Mouse (Mus musculus) ES-E14 (cell line): ENCODE measurements around the gene Dnah8. TPM values are rescaled to one million over a fixed set of nuclear protein-coding genes. Genes with fewer than 3 reads are reported as not detected.

ENCODE experiments used
- DNase-seq: peaks from one replicate; pipeline ENCODE4 v3.0.0-alpha.2; 2013; ENCODE audit warnings: low read depth, low spot score
- H3K27ac ChIP-seq: 2 replicates; pipeline ENCODE4 v1.5.1; 2012; ENCODE audit warnings: low read depth, mild to moderate bottlenecking, low read length, moderate library complexity, mixed read lengths; ENCODE audit not compliant: poor library complexity, insufficient read depth, severe bottlenecking
- H3K36me3 ChIP-seq: 2 replicates; pipeline ENCODE4 v1.6.1; 2012; ENCODE audit warnings: mild to moderate bottlenecking, low read length, moderate library complexity, mixed read lengths; ENCODE audit not compliant: control insufficient read depth, poor library complexity, insufficient read depth, severe bottlenecking
- H3K4me1 ChIP-seq, 2 experiments: fragments of 150-350 bp in 1 of 2; sonication (generic) in 1 of 2; 2 replicates each; pipeline ENCODE4 v1.6.1; 2012; ENCODE audit warnings: low read length in 2 of 2, mild to moderate bottlenecking in 1 of 2, mixed read lengths in 1 of 2; ENCODE audit not compliant: control insufficient read depth in 2 of 2, insufficient read depth in 2 of 2, poor library complexity in 1 of 2
- H3K4me3 ChIP-seq, 2 experiments: fragments of 150-350 bp in 1 of 2; sonication (generic) in 1 of 2; 2 replicates each; pipeline ENCODE4 v1.5.1; 2012; ENCODE audit warnings: low read length in 2 of 2, low read depth in 1 of 2, mild to moderate bottlenecking in 1 of 2, mixed read lengths in 1 of 2; ENCODE audit not compliant: insufficient read depth in 1 of 2, poor library complexity in 1 of 2, severe bottlenecking in 1 of 2
- H3K9ac ChIP-seq: 2 replicates; pipeline ENCODE4 v1.6.1; 2012; ENCODE audit warnings: low read depth, mild to moderate bottlenecking, low read length, mixed read lengths; ENCODE audit not compliant: poor library complexity, insufficient read depth, severe bottlenecking
- H3K9me3 ChIP-seq: fragments of 150-350 bp; sonication (generic); 2 replicates; pipeline ENCODE4 v1.6.1; 2012; ENCODE audit warnings: low read depth, mild to moderate bottlenecking, low read length; ENCODE audit not compliant: control insufficient read depth, insufficient read depth
- CHD2 ChIP-seq: IDR thresholded peaks from 2 replicates; pipeline ENCODE4 v1.6.1; 2014; ENCODE audit warnings: mild to moderate bottlenecking, low read depth, low read length, inconsistent platforms
- HCFC1 ChIP-seq: IDR thresholded peaks from 2 replicates; pipeline ENCODE4 v1.6.1; 2012; ENCODE audit warnings: low read length, inconsistent platforms, borderline replicate concordance; ENCODE audit not compliant: insufficient read depth
- MAFK ChIP-seq: IDR thresholded peaks from 2 replicates; pipeline ENCODE4 v1.6.1; 2014; ENCODE audit warnings: mild to moderate bottlenecking, low read depth, low read length, inconsistent platforms; ENCODE audit not compliant: insufficient read depth
- ZC3H11A ChIP-seq: IDR thresholded peaks from 2 replicates; pipeline ENCODE4 v1.6.1; 2012; ENCODE audit warnings: low read depth, mild to moderate bottlenecking, inconsistent platforms, low read length, borderline replicate concordance
- ZNF384 ChIP-seq: IDR thresholded peaks from 2 replicates; pipeline ENCODE4 v1.6.1; 2012; ENCODE audit warnings: low read depth, low read length, inconsistent platforms
- in situ Hi-C, 2 experiments: fragments of 600-800 bp; cut with MboI; formaldehyde crosslinking; loops; one replicate each; pipeline ENCODE4 v1.15.1; 2025; ENCODE audit warnings: low sequenced_read_pairs in 2 of 2, inconsistent platforms in 1 of 2; ENCODE audit not compliant: unreplicated experiment in 2 of 2
- total RNA-seq: library from RNA; depleted of rRNA; stranded (reverse); fragments of 300-350 nt; gene quantifications from 2 replicates; pipeline ENCODE4 v1.2.3, GENCODE M21; 2012

The Dnah8 gene
- total RNA-seq, 1 experiment: 19.5 TPM

- Histone ChIP-seq H3K9ac (no peak overlapping the region), H3K9me3 (no peaks in the 10 kb centered on the region), H3K4me1 (no peaks in the 10 kb centered on the region), H3K36me3 (peaks cover 14% of the 10 kb centered on the region; the same call in 1 of the 2 replicates), H3K4me3 (no peak overlapping the region), H3K27ac (no peak overlapping the region)
- TF ChIP-seq MAFK (no peak), HCFC1 (no peak), CHD2 (no peak), ZNF384 (no peak), ZC3H11A (no peak)
- in situ Hi-C loops: no loop called here
- DNase-seq: no peak
Measured at GRCm38 (mm10) chr17:30788361-30788760, 164.2 kb downstream of the Dnah8 start.

DNA sequence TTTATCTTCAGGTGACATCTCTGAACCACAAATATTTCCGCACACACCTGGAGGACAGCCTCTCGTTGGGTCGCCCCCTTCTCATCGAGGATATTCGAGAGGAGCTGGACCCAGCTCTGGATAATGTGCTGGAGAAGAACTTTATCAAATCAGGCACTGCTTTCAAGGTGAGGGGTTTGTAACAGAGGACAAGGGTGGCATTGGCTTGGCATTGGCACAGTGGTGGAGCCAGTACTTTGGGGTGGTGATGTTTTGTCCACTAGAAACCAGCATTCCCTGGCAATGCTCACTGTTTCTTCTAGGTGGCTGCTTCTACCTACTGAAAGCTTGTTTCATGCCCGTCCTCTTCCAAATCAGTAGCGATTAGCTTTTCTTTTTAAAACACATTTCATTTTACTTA, 166.7 kb downstream of the Dnah8 start:
- Histone ChIP-seq H3K9ac (no peak overlapping the region), H3K4me1 (no peaks in the 10 kb centered on the region), H3K27ac (no peak overlapping the region), H3K4me3 (no peak overlapping the region), H3K36me3 (peaks cover 9% of the 10 kb centered on the region; the same call in 1 of the 2 replicates), H3K9me3 (no peaks in the 10 kb centered on the region)
- TF ChIP-seq ZNF384 (no peak), HCFC1 (no peak), ZC3H11A (no peak), MAFK (no peak), CHD2 (no peak)
- in situ Hi-C loops: no loop called here
- no peak for DNase-seq

DNA sequence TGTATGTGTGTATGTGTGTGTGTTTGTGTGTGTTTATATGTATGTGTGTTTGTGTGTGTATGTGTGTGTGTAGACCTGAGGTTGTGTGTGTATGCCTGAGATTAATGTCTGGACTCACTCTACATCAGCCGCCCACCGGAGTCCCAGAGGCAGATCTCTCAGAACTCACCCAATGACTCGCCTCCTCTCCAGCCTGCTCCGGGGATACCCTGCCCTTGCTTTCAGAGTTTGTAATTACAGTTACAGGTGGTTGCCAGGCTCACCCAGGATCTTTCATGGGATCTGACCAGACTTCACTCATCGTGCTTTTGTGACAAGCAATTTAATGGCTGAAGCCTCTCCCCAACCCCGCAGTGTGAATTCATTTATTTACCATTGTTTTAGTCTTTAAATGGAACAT, 168.2 kb downstream of the Dnah8 start:
- Histone ChIP-seq H3K4me1 (no peaks in the 10 kb centered on the region), H3K27ac (no peak overlapping the region), H3K36me3 (peaks cover 10% of the 10 kb centered on the region; the same call in 1 of the 2 replicates), H3K9ac (no peak overlapping the region), H3K9me3 (no peaks in the 10 kb centered on the region), H3K4me3 (no peak overlapping the region)
- in situ Hi-C loops: no loop called here
- DNase-seq: no peak
- no peak for TF ChIP-seq CHD2
- TF ChIP-seq ZNF384: no peak
- TF ChIP-seq ZC3H11A: no peak
- no peak for TF ChIP-seq HCFC1
- no peak for TF ChIP-seq MAFK

GRCm38 (mm10) chr17:30796616-30797015, 172.5 kb downstream of the Dnah8 start:
- no peak for DNase-seq
- Histone ChIP-seq H3K36me3 (peaks cover 9% of the 10 kb centered on the region; the same call in 1 of the 2 replicates), H3K4me3 (no peak overlapping the region), H3K9me3 (no peaks in the 10 kb centered on the region), H3K4me1 (peaks cover 0 to 2% of the 10 kb centered on the region in 2 experiments; a peak in 1 of 4 replicates), H3K27ac (no peak overlapping the region), H3K9ac (no peak overlapping the region)
- TF ChIP-seq ZC3H11A (no peak), ZNF384 (no peak), CHD2 (no peak), MAFK (no peak), HCFC1 (no peak)
- in situ Hi-C loops: no loop called here
